Mouse (Mus musculus): ENCODE measurements around the gene Bmx.

Bmx gene

GRCm38 (mm10) chrX:164258057-164258456, at the start of gene Bmx:
Gene Bmx, minus strand, starts transcription at chrX:164258193.
- no peak for DNase-seq (ENCODE audit: low spot score)

- no peak for DNase-seq (ENCODE audit: low spot score)
Measured at GRCm38 (mm10) chrX:164306250-164306649, 48.3 kb upstream of the Bmx start.

GRCm38 (mm10) chrX:164291147-164291546, 33.2 kb upstream of the Bmx start:
- no peak for DNase-seq (ENCODE audit: low spot score)

GRCm38 (mm10) chrX:164287077-164287476, 29.1 kb upstream of the Bmx start:
- no peak for DNase-seq (ENCODE audit: low spot score)

GRCm38 (mm10) chrX:164283808-164284207, 25.8 kb upstream of the Bmx start:
- no peak for DNase-seq (ENCODE audit: low spot score)

DNA sequence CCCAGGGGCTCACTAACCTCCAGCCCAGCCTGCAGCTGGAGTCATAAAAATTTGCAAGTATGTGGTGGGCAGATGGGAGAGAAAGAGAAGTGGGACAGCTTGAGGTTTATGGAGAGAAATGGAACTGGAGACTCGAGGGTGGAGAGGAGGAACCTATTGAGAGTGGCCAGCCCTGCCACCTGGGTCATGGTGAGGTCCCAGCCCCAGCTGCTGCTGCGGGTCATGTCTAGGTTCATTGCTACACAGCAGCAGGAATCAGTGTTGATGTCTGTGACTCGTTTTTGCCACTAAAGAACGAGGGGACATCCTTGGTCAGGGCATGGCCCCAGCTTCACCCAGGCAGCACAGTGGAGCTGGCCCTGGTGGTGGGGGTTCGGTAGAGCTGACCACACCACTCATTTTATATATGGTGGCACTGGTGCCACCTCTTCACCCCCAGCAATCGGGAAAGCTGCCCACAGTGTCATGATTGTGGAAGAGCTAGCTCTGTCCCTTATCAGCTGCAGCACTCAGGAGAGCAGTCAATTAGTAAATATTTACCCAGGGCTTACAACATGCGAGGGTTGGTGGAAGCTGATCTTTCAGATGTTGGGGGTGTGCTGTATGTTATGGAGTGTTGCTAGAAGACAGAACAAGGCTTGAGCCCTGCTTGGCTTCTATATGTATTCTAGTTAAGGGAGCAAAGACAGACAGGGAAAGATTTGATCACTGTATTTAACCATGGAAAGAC, 23.1 kb upstream of the Bmx start:
- DNase-seq (ENCODE audit: low spot score): no peak

GRCm38 (mm10) chrX:164275536-164275935, 17.5 kb upstream of the Bmx start:
- DNase-seq (ENCODE audit: low spot score): no peak

- no peak for DNase-seq (ENCODE audit: low spot score)
Measured at GRCm38 (mm10) chrX:164270603-164271002, 12.6 kb upstream of the Bmx start.

DNA sequence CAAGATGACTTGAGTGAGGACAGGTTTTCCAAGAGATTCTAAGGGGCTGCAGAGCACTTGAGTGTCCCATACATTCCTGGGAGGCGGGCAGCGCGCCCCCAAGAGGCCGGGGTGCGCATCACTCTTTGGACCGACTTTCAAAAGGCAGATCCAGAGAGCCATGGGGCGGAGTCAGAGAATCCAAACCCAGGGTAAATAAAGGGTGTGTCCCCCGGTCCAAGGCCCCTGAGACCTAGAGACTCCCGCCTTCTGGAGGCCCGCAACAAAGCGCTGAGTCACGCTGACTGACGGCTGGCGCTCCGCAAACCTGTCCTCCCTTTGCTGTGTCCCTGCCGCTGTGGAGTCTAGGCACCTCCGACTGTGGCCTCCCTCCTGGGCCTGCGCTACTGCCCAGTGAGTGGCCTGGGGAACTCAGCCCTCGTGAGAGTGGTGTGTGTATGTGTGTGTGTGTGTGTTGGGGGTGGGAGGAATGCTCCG, 11.3 kb upstream of the Bmx start, which contains the start of gene Pir:
Pir (plus strand) TSS at position 87 of the 477 bp plus-strand sequence.
- DNase-seq (ENCODE audit: low spot score): peak; percentile 77

DNA sequence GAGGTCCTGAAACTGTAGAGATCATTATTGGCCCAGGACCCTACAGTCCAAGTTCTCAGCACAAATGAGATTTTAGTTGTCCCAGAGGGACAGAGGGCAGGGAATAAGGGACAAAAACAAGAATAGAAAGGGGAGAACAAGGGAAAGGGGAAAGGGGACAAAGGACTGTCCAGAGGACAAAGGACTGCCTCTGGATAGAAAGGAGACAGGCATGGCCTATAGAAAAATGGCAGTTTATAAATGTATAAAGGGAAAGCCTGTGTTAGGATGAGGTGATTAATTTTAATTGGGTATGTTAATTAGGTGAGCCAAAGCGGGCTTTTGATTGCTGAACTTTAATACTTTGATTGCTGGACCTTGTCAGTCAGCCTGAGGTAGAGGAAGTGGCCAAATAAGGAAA, 6.9 kb upstream of the Bmx start:
- no peak for DNase-seq (ENCODE audit: low spot score)

- no peak for DNase-seq (ENCODE audit: low spot score)
Measured at GRCm38 (mm10) chrX:164262286-164262685, 4.3 kb upstream of the Bmx start.

DNA sequence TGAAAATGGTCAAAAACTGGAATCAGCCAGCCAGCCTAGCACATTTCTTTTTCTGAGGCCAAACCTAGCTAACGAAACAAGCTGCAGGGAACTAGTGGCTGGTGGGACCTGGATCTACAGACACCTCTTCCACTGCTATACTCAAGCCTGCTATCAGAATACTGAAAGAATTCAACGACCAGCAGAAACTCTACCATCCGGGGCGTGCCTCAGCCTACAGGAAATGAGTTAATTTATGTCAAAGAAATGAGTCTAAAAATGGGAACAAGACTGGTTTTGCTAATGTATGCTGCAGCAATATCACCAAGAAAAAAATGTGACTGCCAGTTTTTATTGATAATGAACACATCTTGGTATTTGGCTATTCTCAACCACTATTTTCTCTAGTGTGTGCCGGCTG, 669 bp upstream of the Bmx start:
- no peak for DNase-seq (ENCODE audit: low spot score)

DNA sequence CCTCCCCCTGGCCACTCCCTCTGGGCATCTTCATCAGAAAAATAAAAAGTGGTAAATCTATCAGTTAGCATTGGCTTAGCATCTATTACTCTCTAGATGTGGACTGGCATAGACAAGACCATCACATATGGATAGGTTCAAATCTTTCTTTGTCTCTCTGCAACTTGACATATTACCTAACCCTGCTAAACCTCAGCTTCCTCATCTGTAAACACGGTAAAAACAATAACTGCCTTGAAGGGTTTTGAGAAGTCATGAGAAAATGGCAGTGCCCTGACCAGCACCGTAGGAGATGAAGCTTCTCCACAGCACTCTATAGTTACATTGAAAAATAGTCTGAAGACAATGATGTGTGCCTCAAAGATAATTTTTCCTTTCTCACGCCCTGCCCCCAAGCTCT, 1.5 kb downstream of the Bmx start:
- no peak for DNase-seq (ENCODE audit: low spot score)

DNA sequence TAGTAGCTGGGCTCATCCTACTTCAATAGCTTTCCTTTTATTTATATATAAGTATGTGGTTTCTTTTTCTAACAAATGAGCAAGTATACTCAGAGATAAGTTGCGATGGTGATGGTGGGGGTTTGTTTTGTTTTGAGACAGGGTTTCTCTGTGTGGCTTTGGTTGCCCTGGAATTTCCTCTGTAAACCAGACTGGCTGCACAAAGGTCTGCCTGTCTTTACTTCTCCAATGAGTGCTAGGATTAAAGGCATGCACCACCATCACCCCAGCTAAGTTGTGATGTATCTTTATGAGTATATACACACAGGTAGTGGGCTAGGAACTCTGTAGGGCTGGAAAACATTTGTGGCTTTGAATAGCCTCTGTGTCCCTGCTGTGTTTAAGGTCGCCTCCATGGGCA, 11.3 kb downstream of the Bmx start:
- DNase-seq (ENCODE audit: low spot score): no peak

- DNase-seq (ENCODE audit: low spot score): no peak
Measured at GRCm38 (mm10) chrX:164245714-164246113, 12.3 kb downstream of the Bmx start.

DNA sequence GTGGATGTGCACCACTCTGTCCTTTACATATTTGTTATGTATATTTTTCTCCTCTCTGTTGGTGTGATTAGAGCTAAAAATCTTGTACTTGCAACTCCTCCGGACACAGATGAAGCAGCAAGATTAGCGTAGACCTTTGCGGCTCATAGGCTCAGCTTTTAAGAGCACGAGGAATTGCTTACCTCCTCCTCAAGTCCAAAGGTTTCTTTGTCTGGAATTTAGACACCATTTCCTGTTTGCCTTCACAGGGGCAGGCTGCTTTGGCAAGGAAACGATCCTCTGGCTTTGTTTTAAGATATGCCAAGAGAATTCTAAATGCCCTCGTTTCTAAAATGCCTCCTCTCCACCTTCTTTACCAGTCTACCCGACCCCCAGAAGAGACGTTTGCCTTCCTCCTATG, 24.6 kb downstream of the Bmx start:
- DNase-seq (ENCODE audit: low spot score): no peak

- no peak for DNase-seq (ENCODE audit: low spot score)
Measured at GRCm38 (mm10) chrX:164221989-164222388, 36.0 kb downstream of the Bmx start.

DNA sequence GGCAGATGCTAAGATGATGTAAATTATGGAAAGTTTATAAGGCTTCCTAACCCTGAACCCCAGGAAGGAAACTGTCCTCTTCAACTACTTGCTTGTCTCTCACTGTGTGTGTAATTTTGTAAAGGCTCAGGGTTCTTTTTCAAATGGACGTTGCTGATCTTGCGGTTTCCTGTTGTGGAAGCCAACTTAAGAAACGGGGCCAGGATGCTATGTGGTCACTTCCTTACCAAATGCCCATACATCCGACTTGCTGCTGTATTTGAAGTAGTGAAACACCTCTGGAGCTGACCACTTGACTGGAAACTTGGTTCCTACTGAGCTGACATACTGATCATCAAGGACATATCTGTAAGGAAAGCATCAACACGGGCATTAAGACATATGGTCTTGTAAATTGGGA, 57.4 kb downstream of the Bmx start:
- DNase-seq (ENCODE audit: low spot score): no peak

- no peak for DNase-seq (ENCODE audit: low spot score)
Measured at GRCm38 (mm10) chrX:164197679-164198078, 60.3 kb downstream of the Bmx start.

DNA sequence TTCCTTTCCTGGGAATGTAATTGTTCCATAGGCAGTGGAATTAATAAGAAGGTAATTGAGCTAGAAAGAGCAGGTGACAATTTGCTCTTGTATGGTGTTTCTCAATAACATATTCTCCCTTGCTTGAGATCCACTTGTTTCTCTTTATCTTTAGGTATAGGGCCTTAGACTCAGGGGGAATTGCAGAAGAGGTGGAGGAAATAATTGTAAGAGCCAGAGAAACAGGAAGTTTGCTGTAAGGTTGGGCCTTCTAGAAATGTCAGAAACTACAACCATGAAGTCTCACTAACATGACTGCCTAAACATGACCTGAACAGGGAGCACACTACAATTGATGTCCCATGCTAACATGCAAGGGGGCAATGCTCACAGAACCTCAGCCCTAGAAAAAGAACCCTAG, 68.1 kb downstream of the Bmx start:
- DNase-seq (ENCODE audit: low spot score): no peak

DNA sequence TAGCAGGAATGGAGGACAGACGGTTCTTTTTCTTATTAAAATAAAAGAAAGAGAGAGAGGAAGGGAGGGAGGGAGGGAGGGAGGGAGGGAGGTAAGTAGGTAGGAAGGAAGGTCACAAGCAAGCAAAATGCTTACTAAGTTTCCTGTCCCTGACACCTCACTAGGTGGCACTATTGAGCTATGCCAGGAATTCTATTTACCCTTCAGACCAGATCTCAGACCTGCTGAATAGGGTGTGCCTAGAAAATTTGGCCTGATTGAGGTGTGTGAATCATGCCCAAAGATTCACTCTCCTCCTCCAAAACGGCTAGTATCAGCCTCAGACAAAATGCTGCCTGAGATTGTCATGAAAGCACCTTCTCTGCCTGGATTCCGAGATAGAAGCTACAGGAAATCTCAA, 74.1 kb downstream of the Bmx start:
- peak; percentile 72 for DNase-seq (ENCODE audit: low spot score)

DNA sequence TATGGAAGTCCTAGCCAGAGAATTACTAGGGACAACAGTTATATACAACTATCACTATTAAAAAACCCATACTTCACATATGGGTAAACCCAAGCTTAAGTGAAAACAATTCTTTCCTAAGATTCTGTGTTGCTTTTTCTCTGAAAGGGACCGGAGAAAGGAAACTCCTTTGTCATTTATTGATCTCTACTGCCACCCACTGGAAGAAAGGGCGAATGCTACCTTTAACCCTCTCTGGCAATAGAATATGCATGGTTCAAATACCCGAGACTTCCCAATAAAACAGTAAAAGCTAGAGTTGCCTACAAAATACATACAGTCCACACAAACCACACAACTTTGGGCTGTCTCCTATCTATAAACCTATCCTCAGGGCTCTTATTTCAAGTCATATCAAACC, 78.2 kb downstream of the Bmx start:
- peak; percentile 61 for DNase-seq (ENCODE audit: low spot score)

DNA sequence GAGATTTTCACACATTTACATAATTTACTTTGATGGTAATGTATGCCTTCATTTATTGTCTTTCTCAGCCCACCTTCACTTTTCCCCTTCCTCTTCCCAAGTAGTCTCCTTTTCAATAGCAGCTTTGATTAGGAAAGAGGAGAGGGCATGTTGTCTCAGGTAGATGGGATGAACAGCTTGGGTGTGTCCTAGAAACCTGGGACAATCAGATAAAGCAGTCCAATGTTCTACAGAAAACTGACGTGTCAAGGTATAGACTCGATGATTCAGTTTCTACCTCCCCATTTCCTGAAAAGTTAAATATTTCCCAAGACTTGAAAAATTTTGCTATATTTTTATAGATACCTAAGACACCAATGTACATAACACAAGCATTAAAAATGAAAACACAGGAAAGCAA, 79.1 kb downstream of the Bmx start:
- no peak for DNase-seq (ENCODE audit: low spot score)

- no peak for DNase-seq (ENCODE audit: low spot score)
Measured at GRCm38 (mm10) chrX:164175780-164176179, 82.2 kb downstream of the Bmx start.
